Mouse (Mus musculus): ENCODE measurements at regions not wholly inside any gene's neighbourhood (a gene's known extent, or its start where the extent isn't known, plus 50 kb on each side); places are given as distances from the start of the nearest gene placed in this dataset.

- no peak for TF ChIP-seq CTCF (IDR thresholded peaks at IDR 0.05; ENCODE audit: insufficient read depth, low read depth, low read length)
- no peak overlapping the region for H3K4me3 ChIP-seq (ENCODE audit: insufficient read depth, low read depth, low read length)
- no peaks in the 10 kb centered on the region for H3K4me1 ChIP-seq (ENCODE audit: control insufficient read depth, insufficient read depth, low read length)
- WGBS = 51% methylated on average over 8 of the region's 8 CpGs
- no peak overlapping the region for H3K27ac ChIP-seq (ENCODE audit: insufficient read depth, low read depth, low read length)
These were observed 816.0 kb downstream of the Slc4a3 start for GRCm38 (mm10) chr1:76362106-76362505.

DNA sequence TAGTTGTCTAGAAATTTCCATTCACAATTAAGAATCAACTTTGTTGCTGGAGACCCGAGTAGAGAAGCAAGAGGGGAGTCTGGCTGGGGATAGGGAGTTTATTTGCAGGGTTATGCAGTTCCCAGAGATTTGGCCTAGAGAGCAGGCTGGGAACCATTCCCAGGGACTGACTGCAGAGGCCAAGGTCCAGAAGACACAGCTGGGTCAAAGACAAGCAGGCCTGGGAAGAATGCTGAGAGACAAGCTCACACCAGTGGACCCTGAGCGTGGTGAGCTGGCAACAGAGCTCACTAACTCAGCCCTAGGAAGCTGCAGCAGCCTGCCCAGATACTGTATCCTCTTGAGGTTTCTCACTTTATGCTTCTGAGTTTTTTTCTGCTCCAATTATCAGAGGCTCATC is 827.9 kb downstream of the Slc4a3 start:
- TF ChIP-seq POLR2A (IDR thresholded peaks at IDR 0.05; ENCODE audit: insufficient read depth, low read depth, low read length) (no peak), CTCF (IDR thresholded peaks at IDR 0.05; ENCODE audit: insufficient read depth, low read depth, low read length) (no peak)
- no peaks in the 10 kb centered on the region for H3K4me1 ChIP-seq (ENCODE audit: control insufficient read depth, insufficient read depth, low read length)
- WGBS = 71% methylated on average over 2 of the region's 2 CpGs
- no peak overlapping the region for H3K4me3 ChIP-seq (ENCODE audit: insufficient read depth, low read depth, low read length)
- no peak overlapping the region for H3K27ac ChIP-seq (ENCODE audit: insufficient read depth, low read depth, low read length)

DNA sequence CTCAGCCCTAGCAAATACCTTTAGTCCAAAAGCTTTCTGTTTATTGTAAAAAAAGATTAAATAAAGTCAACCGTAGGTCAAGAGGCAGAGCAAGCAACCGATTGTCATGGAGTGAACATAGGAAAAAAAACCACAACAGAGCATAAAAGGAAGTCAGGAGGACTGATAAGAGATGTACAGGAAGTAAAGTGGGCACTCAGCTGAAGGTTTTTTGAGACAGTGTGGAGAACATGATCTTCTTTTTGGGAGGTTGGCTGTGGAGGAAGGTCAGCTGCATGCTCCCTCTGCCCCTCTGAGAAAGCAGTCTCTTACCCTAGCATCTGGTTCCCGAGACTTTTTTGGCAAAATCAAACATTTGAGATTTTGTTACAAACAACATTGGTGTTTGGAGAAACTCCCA is 832.1 kb downstream of the Slc4a3 start:
- TF ChIP-seq CTCF (IDR thresholded peaks at IDR 0.05; ENCODE audit: insufficient read depth, low read depth, low read length) (no peak), POLR2A (IDR thresholded peaks at IDR 0.05; ENCODE audit: insufficient read depth, low read depth, low read length) (no peak)
- WGBS = 80% methylated on average over 3 of the region's 3 CpGs
- no peaks in the 10 kb centered on the region for H3K4me1 ChIP-seq (ENCODE audit: control insufficient read depth, insufficient read depth, low read length)
- no peak overlapping the region for H3K27ac ChIP-seq (ENCODE audit: insufficient read depth, low read depth, low read length)
- H3K4me3 ChIP-seq (ENCODE audit: insufficient read depth, low read depth, low read length) = no peak overlapping the region

DNA sequence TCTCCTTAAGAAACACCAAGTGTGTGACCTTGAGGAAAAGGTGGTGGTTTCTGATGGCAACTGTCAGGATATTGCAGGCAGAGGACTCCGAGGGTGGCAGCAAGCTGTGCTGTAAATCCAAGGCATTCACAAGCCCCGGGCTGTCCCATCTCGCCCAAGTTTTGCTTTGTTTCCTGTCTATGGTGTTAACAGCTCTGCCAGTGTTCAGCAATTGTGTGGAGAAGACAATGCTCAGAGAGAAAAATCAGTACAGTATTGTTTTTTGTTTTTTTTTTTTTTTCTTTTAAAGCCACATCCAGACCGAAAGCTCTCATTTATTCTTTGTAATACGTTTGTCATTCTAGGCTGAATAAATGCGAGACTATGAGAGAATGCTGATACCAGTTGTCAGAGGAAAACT is 846.5 kb downstream of the Slc4a3 start:
- 58% methylated on average over 6 of the region's 6 CpGs for WGBS
- Histone ChIP-seq H3K4me3 (ENCODE audit: insufficient read depth, low read depth, low read length) (no peak overlapping the region), H3K4me1 (ENCODE audit: control insufficient read depth, insufficient read depth, low read length) (no peaks in the 10 kb centered on the region), H3K27ac (ENCODE audit: insufficient read depth, low read depth, low read length) (no peak overlapping the region)
- TF ChIP-seq POLR2A (IDR thresholded peaks at IDR 0.05; ENCODE audit: insufficient read depth, low read depth, low read length) = no peak
- TF ChIP-seq CTCF (IDR thresholded peaks at IDR 0.05; ENCODE audit: insufficient read depth, low read depth, low read length) = no peak

GRCm38 (mm10) chr1:76394038-76394437 is 848.0 kb downstream of the Slc4a3 start:
- no peak overlapping the region for H3K27ac ChIP-seq (ENCODE audit: insufficient read depth, low read depth, low read length)
- TF ChIP-seq CTCF (IDR thresholded peaks at IDR 0.05; ENCODE audit: insufficient read depth, low read depth, low read length) (no peak), POLR2A (IDR thresholded peaks at IDR 0.05; ENCODE audit: insufficient read depth, low read depth, low read length) (no peak)
- 93% methylated on average over 8 of the region's 8 CpGs for WGBS
- H3K4me1 ChIP-seq (ENCODE audit: control insufficient read depth, insufficient read depth, low read length) = no peaks in the 10 kb centered on the region
- H3K4me3 ChIP-seq (ENCODE audit: insufficient read depth, low read depth, low read length) = no peak overlapping the region

GRCm38 (mm10) chr1:76402854-76403253 is 856.8 kb downstream of the Slc4a3 start:
- TF ChIP-seq POLR2A (IDR thresholded peaks at IDR 0.05; ENCODE audit: insufficient read depth, low read depth, low read length) (no peak), CTCF (IDR thresholded peaks at IDR 0.05; ENCODE audit: insufficient read depth, low read depth, low read length) (no peak)
- 88% methylated on average over 2 of the region's 2 CpGs for WGBS
- no peak overlapping the region for H3K4me3 ChIP-seq (ENCODE audit: insufficient read depth, low read depth, low read length)
- H3K27ac ChIP-seq (ENCODE audit: insufficient read depth, low read depth, low read length) = no peak overlapping the region
- H3K4me1 ChIP-seq (ENCODE audit: control insufficient read depth, insufficient read depth, low read length) = no peaks in the 10 kb centered on the region

GRCm38 (mm10) chr1:76404003-76404402 is 857.9 kb downstream of the Slc4a3 start:
- WGBS = 86% methylated on average over 4 of the region's 4 CpGs
- H3K4me3 ChIP-seq (ENCODE audit: insufficient read depth, low read depth, low read length) = no peak overlapping the region
- TF ChIP-seq CTCF (IDR thresholded peaks at IDR 0.05; ENCODE audit: insufficient read depth, low read depth, low read length) = no peak
- no peak for TF ChIP-seq POLR2A (IDR thresholded peaks at IDR 0.05; ENCODE audit: insufficient read depth, low read depth, low read length)
- H3K4me1 ChIP-seq (ENCODE audit: control insufficient read depth, insufficient read depth, low read length) = no peaks in the 10 kb centered on the region
- H3K27ac ChIP-seq (ENCODE audit: insufficient read depth, low read depth, low read length) = no peak overlapping the region

- H3K4me1 ChIP-seq (ENCODE audit: control insufficient read depth, insufficient read depth, low read length) = no peaks in the 10 kb centered on the region
- TF ChIP-seq CTCF (IDR thresholded peaks at IDR 0.05; ENCODE audit: insufficient read depth, low read depth, low read length) = no peak
- TF ChIP-seq POLR2A (IDR thresholded peaks at IDR 0.05; ENCODE audit: insufficient read depth, low read depth, low read length) = no peak
- H3K27ac ChIP-seq (ENCODE audit: insufficient read depth, low read depth, low read length) = no peak overlapping the region
- H3K4me3 ChIP-seq (ENCODE audit: insufficient read depth, low read depth, low read length) = no peak overlapping the region
- 96% methylated on average over 4 of the region's 4 CpGs for WGBS
These were observed 864.7 kb downstream of the Slc4a3 start for GRCm38 (mm10) chr1:76410813-76411212.

- 65% methylated on average over 9 of the region's 9 CpGs for WGBS
- TF ChIP-seq CTCF (IDR thresholded peaks at IDR 0.05; ENCODE audit: insufficient read depth, low read depth, low read length) (no peak), POLR2A (IDR thresholded peaks at IDR 0.05; ENCODE audit: insufficient read depth, low read depth, low read length) (no peak)
- no peak overlapping the region for H3K4me3 ChIP-seq (ENCODE audit: insufficient read depth, low read depth, low read length)
These were observed 874.5 kb downstream of the Slc4a3 start for GRCm38 (mm10) chr1:76420525-76420924.

DNA sequence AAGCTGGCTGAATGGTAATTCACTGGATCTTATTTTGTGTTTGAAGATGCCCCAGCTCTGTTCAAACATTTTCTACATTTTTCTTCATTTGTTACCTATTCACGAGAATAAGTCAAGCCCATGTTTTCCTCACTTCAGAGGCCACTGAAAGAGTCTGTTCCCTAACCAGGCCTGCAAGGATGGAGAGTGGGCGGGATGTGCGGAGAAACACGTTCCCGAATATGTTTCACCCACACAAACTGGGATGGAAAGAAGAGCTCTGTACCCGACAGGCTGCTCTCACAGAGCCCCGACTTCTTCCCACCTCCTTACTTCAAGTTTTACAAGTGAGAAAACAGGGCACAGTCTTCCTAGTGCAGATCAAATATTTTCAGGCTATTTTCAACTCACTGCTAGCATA is 881.4 kb downstream of the Slc4a3 start:
- Histone ChIP-seq H3K27ac (ENCODE audit: insufficient read depth, low read depth, low read length) (no peak overlapping the region), H3K4me3 (ENCODE audit: insufficient read depth, low read depth, low read length) (no peak overlapping the region), H3K4me1 (ENCODE audit: control insufficient read depth, insufficient read depth, low read length) (no peaks in the 10 kb centered on the region; the same call in 1 of the 2 replicates)
- 57% methylated on average over 7 of the region's 7 CpGs for WGBS
- TF ChIP-seq POLR2A (IDR thresholded peaks at IDR 0.05; ENCODE audit: insufficient read depth, low read depth, low read length) (no peak), CTCF (IDR thresholded peaks at IDR 0.05; ENCODE audit: insufficient read depth, low read depth, low read length) (no peak)

More at GRCm38 (mm10) chr1:76420525-76420924, 874.5 kb downstream of the Slc4a3 start:
- no peaks in the 10 kb centered on the region for H3K4me1 ChIP-seq (ENCODE audit: control insufficient read depth, insufficient read depth, low read length)
- H3K27ac ChIP-seq (ENCODE audit: insufficient read depth, low read depth, low read length) = no peak overlapping the region

Measured in olfactory bulb, adult 2 months (tissue).